Mouse (Mus musculus) heart, postnatal 0 days (tissue): Measurements from ENCODE around the gene Daam2.

ENCODE experiments used
- CTCF ChIP-seq: IDR thresholded peaks from 2 replicates; pipeline ENCODE4 v1.5.1; 2016; ENCODE audit warnings: antibody characterized with exemption, control low read depth, low read depth
- EP300 ChIP-seq: IDR thresholded peaks from 2 replicates; pipeline ENCODE4 v1.6.1; 2016; ENCODE audit warnings: antibody characterized with exemption, low read depth

DNA sequence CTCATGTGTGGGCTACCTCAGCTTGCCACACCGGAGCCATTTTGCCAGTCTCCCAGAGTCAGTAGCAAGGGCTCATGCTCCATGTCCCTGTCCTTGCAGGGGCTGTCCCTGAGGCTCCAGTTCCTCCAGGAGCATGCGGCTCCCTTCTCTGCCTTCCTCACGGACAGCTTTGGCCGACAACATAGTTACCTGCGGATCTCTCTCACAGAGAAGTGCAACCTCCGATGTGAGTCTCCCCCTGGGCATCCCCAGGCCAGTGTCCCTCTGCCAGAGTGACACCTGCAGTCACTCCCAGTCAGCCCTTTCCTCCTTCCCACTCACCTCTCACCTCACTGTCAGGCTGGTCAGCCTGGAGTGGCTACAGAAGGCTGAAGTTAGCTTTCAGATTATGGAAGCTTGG, 131.1 kb downstream of the Daam2 start:
- TF ChIP-seq CTCF = no peak
- no peak for TF ChIP-seq EP300
